Mouse (Mus musculus): ENCODE data around the gene Khdc1a.
"Not testable (repeated sequence)": the region's sequence is repeated elsewhere in the genome, so short reads cannot be mapped to it uniquely, and the experiment has no call there.

The Khdc1a gene

DNA sequence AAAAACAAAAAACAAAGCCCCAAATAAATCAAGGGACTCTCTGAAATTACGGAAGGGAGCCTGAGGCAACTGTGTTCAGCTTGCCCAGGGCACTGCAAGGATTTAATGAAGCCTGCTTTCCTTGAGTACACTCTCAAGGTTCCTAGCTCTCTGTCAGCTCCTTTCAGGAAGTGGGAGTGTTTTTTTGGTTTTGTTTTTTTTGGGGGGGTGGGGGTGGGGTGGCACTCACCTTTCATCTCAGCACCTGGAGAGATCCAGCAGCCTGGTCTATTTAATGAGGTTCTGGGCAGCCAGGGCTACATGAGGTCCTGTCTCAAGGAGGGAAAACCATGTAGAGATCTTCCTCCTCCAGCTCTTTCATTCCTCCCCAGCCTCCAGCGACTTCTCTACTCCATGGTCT is at the start of gene Khdc1a:
TSS of gene Khdc1a (plus strand) at position 301 of the 400 bp plus-strand sequence.
- in situ Hi-C loops (cut with MboI, MseI): loop anchor here in 1 of 2 experiments (5.0 to 10.0 kb wide), 3 partner anchors 75 to 928 kb away; partner anchors contain the start of gene Il17a

DNA sequence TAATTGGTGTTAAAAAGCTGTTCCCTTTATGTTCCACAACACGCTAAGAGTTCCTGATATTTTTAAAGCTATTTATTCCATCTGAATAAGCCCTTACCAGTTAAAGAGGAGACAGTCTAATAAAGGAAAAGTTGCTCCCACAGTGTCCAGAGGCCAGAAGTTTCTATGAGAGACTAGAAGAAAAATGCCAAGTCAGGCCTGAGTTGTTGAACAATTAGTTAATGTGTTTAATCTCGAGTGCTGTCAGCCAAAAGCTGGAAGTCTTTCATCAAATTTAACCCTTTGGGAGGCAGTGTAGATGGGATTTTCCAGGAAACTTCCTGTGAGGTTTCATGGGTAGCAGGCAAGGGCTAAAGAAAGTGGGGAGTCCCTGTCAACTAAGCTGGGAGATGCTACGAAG is 49.6 kb upstream of the Khdc1a start:
- in situ Hi-C loops (cut with MboI, MseI): no loop called here

DNA sequence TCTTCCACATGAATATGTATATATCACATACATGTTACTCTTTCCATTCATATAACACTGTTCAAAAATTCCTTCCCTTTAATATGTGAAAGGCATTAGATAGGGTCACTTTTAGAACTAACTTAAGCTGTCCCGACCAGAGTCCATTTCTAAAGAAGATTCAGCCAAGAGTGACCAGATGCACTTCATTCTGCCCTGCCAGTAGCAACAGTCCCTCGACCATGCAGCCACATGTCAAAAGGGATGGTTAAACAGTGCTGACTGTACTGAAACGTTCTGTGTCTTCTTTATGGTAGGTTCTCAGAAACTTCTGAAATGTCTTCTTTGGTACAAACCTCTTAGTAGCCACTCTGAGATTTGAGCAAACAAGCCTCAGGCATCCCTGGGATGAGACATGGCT is 47.8 kb upstream of the Khdc1a start:
- in situ Hi-C loops (cut with MboI, MseI): no loop called here

DNA sequence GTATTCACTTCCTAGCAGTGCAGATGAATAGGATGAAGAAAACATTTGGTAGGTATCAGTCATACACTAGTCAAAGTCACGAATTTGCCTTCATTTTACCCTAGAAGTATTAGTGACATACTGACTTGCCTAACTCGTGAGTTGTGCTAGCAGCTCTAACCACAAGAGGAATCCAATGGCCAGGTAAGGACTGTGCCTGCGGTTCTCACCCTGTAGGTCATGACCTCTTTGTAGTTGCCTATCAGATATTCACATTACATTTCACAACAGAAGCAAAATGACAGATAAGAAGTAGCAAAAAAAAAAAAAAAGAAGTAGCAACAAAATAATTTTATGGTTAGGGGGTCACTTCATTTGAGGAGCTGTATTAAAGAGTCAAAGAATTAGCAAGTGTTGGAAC is 45.3 kb upstream of the Khdc1a start:
- in situ Hi-C loops (cut with MboI, MseI): no loop called here

DNA sequence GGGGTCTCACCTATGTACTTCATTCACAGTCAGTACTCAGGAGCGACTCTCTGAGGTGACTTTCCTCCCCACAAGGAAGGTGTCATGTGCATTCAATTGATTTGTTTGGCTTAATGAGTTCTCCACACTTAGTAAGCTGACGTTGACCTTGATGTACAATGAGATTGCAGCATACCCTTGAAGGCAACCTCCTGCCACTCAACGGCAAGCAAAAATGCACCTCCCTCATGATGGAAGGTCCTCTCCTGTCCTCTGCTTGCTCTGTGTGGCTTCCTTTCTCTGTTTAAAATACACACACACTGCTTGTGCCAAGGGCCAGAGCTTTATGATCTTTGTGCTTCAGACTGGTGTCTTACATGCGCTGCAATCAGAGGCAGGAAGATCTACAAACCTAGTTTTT is 44.8 kb upstream of the Khdc1a start:
- in situ Hi-C loops (cut with MboI, MseI): no loop called here

DNA sequence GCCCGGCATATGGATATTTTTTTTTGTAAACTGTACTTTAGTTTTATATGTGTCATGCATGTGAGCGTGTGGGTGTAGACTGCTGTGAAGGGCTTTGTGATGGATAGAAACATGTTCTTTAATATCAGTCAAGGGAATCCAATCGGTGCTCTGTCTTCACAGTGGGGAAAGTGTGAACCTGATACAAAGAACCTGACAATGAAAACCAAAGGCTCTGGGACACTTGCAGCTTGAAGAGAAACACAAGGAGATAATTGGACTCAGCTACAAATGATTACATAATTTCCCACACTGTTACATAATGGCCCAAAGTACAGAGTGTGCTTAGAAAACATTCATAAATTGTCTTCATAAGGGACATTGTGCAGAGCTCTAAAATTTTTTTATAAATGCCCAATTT is 44.0 kb upstream of the Khdc1a start:
- in situ Hi-C loops (cut with MboI, MseI): no loop called here

DNA sequence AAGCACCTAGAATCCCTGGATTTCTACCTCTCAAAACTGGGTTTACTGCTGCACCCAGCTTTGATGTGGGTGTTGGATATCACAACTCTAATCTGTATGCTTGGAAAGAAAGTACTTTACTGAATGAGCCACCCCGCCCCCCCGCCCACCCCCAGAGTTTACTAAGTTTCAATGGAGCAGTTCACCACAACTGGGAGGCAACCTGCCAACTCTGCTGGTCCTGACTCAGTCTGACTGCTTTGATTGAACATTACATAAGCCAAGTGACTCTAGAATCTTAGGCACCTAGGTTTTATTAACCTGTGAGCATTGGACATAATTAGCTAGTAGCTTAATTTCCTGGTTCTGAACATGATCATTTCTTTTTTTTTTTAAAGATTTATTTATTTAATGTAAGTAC is 35.1 kb upstream of the Khdc1a start:
- in situ Hi-C loops (cut with MboI, MseI): loop anchor here in 1 of 2 experiments (10.0 kb wide), 1 partner anchor 1500 kb away; no protein-coding TSS in a partner anchor

DNA sequence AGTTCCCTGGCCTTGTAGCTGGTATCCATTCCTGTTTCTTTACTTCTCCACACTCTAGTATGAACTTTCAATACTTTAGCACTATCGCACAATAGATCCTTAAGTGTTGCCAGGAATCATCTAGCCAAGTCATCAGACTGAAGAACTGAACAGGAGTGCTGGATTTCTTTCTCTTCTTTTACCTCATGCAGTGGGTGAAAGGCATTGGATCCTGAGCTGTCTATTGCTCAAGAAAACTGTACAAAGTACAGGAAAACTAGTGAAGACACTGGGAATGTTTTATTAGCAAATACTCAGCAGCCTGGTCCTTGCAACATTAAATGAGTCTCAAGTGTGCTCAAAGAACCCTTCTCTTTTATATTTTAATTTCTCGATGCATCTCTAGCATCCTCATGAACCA is 33.7 kb upstream of the Khdc1a start:
- in situ Hi-C loops (cut with MboI, MseI): loop anchor here in 1 of 2 experiments (10.0 kb wide), 1 partner anchor 1499 kb away; no protein-coding TSS in a partner anchor

DNA sequence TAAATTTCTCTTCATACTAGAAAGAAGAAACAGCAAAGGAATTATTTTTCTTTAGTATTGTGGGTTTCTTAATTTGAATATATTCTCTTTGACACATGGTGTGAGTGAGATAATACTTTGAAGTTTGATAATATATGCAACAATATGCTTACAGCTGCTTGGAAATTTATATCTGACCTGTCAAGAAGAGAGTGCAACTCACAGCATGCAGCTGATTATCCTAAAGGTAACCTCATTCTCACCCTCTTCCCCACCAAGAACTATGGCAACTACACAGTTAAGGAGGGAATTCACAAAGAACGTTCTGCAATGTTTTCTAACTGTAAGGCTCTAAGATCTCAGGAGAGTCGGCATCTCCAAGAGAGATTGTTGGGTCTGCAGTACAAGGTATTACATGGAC is 33.1 kb upstream of the Khdc1a start:
- in situ Hi-C loops (cut with MboI, MseI): loop anchor here in 1 of 2 experiments (10.0 kb wide), 1 partner anchor 1498 kb away; no protein-coding TSS in a partner anchor

DNA sequence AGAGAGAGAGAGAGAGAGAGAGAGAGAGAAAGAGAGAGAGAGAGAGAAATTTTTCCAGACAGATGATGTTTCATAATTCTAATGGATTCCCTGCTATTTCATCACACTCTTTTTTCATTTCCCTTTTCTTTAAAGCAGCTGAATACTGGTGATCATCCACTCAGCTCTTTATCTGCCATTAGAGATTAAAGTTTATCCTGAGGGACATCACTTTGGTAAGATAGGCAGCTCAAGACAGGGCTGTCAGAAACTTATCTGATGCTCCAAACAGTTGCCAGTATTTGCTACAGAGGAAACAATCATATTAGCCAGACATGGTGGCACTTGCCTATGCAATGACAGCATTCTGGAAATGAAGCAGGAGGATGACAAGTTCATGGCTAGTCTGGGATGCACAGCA is 31.2 kb upstream of the Khdc1a start:
- in situ Hi-C loops (cut with MboI, MseI): loop anchor here in 1 of 2 experiments (10.0 kb wide), 1 partner anchor 1497 kb away; no protein-coding TSS in a partner anchor

DNA sequence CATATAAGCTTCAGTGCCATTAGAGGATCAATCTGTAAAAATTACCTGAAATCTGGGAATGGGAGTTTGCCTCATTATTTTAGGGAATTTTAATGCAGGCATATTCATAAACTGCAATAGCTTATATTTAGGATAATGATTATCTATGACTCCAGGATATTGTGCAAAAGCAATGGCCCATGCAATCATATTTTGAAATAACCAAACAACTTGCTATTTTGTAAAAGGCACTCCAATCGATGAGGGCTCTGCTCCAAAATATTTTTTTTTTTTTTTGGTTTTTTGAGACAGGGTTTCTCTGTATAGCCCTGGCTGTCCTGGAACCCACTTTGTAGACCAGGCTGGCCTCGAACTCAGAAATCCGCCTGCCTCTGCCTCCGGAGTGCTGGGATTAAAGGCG is 29.2 kb upstream of the Khdc1a start:
- in situ Hi-C loops (cut with MboI, MseI): not testable (repeated sequence)

DNA sequence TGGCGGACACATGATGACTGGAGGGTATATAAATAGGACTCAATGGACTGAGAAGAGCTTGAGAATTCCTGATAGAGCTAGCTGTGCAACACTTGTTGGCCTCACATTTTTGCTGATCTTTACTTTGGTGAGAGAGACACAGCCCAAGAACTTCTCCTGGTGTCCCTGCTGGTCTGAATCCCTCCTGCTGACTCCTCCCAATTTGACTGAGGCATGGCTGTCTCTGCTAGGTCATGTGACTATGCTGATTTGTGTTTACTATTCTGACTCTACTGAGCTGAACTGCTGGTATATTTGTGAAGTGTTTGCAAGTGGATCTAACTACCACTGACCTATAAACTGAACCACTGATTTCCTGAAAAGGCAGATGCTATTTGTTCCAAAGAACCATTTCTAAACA is 27.8 kb upstream of the Khdc1a start:
- in situ Hi-C loops (cut with MboI, MseI): no loop called here

DNA sequence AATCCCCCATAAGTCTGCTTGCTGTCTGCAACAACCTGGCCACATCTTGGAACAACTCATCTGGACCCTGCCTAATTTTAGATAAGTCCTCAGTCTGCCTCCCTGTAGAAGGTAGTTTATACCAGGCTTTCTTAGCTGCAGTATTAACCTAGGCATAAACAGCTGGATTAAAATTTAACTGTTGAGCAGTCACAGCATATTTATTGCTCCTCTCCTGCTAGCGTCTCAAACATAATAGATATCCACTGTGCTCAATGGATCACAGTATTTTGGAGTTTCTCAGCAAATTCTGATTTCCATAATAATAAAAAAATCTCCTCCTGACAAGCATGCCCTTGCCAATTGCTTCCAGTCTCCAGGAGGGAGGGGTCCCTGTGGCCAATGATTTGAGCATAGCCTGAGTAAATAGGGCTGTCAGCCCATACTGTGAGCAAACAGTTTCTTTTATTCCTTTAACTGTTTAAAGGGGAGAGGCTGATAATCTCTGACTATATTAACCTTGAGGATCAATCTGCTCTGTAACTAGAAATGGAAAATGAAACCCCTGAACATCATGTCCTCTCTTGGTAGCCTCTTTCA is 25.4 kb upstream of the Khdc1a start:
- in situ Hi-C loops (cut with MboI, MseI): no loop called here

DNA sequence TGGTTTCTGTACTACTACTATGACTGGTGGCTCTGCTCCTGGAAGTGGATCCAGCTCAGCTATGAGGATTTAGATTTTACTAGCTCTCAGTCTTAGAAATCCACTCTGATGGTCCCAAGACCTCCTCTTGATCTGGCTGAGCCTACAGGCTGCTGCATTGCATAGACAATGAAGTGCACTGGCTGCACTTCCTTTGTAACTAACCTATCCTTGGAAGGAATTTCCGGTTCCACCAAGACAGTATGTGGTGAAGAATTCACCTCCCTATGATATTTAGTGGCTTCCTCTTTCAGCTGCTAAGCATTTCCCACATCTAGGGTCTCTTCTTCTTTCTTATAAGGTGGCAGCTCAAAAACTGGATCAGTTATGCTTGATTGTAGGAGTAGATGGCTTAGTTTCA is 24.8 kb upstream of the Khdc1a start:
- in situ Hi-C loops (cut with MboI, MseI): no loop called here

DNA sequence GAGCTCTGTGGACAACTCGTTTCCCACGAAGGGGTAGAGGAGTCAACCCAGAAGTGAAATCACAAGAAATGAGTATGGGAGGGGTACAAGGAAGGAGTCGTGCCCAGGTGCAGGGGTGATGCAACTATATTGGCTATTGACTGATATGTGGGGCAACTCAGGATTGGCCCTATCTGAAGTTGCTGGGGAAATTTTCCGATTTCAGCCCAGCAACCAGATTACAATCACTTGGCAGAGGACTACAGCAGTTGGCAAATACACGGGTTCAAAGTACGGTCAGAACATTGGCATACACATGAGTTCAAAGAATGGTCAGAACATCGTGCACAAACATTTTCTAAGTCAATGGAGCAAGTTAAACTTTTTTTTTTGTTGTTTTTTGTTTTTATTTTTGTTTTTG is 22.7 kb upstream of the Khdc1a start:
- in situ Hi-C loops (cut with MboI, MseI): no loop called here

DNA sequence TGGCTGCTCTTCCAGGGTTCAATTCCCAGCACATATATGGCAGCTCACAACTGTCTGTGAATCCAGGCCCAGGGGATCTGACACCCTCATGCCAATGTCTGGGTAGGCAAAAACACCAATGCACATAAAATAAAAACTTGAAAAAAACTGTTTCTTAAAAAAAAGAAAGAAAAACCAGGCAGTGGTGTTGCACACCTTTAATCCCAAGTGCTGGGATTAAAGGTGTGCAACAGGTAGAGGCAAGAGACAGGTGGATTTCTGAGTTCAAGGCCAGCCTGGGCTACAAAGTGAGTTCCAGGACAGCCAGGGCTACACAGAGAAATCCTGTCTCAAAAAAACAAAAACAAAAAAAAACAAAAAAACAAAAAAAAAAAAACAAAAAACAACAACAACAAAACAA is 18.3 kb upstream of the Khdc1a start:
- in situ Hi-C loops (cut with MboI, MseI): not testable (repeated sequence)

DNA sequence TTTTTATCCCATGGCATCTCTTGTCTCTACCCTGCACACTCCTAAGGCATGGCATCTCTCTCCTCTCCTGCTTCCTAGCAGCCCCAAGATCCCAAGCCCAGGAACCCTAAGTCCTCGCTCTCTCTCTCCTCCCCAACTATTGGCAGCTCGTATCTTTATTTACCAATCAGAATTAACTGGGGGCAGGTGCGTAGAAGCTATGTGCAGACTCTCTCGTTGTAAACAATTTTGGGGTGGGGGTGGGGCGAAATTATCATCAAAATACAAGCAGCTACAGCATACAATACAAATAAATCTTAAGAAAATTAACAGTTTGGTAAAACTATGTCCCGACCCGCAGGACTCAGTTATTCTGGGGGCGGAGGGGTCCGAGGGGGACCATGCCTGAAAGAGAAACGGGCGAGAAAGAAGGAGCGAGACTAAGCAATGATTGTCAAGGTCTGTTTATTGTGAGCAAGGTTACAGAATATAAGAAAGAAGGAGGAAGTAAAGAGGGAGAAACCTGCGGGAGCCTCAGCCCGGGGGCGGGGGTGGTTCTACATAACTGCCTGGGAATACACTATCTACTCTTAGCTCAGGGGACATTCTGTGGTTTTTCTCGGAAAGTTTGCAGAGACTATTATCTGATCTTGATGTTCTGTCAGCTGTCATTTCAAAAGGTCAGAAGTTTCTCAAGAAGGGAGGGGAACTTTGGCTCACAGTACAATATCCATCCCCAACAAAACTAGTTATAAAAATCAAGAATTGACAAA is 16.0 kb upstream of the Khdc1a start:
- in situ Hi-C loops (cut with MboI, MseI): no loop called here

DNA sequence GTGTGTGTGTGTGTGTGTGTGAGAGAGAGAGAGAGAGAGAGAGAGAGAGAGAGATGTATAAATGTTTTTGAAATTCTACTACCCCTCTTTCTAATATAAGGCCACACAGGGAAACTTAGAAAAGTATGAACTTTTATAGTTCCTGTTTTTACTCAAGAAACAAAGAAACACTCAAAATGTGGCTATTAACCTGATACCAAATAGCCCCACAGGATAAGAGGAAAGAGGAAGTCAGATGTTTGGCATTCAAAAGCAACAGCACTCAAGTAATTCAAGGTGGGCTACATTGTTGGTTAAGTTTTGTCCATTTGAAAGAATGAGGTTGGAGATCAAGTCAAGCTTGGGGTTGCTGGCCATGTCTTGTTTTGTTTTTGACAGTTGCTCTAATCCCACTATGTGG is 13.6 kb upstream of the Khdc1a start:
- in situ Hi-C loops (cut with MboI, MseI): loop anchor here in 1 of 2 experiments (5.0 kb wide), 1 partner anchor 119 kb away; the partner anchor contains the start of gene Tmem14a

DNA sequence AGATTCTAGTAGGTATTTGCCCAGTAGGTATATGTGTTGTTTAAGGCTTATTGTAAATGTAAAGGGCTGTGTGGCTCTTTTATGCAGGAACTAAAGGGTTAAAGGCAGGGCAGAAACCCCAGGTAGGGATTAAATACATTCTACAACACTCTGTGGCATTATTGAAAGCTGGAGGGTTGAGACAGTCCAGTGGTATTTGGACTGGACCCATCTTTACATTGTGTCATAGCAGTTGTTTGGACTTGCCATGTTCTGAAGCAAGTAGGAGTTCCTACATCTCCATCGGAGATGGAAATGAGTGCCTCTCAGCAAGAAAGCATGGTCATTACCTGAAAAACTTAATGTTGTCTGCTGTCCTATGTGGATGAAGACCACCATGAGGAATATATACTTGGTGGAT is 8.7 kb upstream of the Khdc1a start:
- in situ Hi-C loops (cut with MboI, MseI): loop anchor here (5.0 to 10.0 kb wide), 3 partner anchors 63 to 606 kb away; partner anchors contain the start of gene Il17a (in 1 of the 2)

DNA sequence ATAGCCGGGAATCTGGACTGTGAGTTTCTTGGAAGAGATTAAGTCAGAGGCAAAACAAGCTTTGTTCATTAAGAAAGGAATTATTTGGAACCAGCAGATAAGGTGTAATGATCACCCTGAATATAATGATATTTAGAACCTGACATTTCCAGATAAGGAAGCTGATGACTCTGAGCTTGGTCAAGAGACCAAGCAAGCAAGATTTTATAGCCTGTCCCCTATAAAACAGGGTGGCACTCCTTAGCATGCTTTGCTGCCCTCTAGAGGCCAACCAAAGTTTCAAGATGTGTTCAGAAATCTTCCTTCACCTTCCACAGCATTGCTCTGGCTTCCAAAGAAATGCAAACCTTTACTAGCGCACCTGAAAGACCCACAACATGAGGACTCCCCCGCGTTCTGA is 5.2 kb upstream of the Khdc1a start:
- in situ Hi-C loops (cut with MboI, MseI): loop anchor here (5.0 to 10.0 kb wide), 3 partner anchors 67 to 609 kb away; partner anchors contain the start of gene Il17a (in 1 of the 2)

DNA sequence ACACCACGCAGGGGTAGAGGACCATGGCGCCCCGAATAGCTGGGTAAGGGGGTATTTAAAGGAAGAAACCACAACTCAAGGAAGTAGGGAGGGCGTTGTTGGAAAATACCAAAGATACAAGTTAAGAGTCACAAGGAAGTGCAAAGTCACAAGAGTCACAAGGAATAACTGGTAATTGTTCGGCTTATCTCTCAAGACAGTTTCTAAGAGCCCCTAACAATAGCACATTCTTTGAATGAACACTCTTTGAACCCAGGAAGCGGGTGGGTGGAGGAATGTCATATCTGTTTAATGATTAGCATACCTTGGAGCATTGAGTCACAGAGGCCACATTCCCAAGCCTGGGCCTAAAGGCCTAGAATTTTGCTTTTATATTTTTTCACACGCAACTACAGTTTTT is 4.7 kb upstream of the Khdc1a start:
- in situ Hi-C loops (cut with MboI, MseI): loop anchor here (5.0 to 10.0 kb wide), 4 partner anchors 67 to 933 kb away; partner anchors contain the start of gene Il17a (in 1 of the 2)

DNA sequence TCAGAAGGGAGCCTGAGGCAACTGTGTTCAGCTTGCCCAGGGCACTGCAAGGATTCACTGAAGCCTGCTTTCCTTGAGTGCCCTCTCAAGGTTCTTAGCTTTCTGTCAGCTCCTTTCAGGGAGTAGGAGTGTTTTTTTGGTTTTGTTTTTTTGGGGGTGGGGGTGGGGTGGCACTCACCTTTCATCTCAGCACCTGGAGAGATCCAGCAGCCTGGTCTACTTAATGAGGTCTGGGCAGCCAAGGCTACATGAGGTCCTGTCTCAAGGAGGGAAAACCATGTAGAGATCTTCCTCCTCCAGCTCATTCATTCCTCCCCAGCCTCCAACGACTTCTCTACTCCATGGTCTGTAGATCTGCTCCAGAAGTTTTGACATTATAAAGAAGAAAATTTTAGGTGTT is 18.6 kb downstream of the Khdc1a start, which contains the start of gene Khdc1c:
TSS of gene Khdc1c (plus strand) at position 301 of the 400 bp plus-strand sequence.
- in situ Hi-C loops (cut with MboI, MseI): not testable (repeated sequence)
